Mouse (Mus musculus): Measurements from ENCODE around the gene Tmem88. TPM values are rescaled to one million over a fixed set of nuclear protein-coding genes. Genes with fewer than 3 reads are reported as not detected.
A peak's percentile ranks its signal among the peaks of the same experiment; 100 is the strongest.

The Tmem88 gene
- polyA plus RNA-seq (2014; fragmentation: Nextera tagmentation; extraction: Ambion mirVana), result 37.5 and 39.1 TPM in 2 replicates

DNA sequence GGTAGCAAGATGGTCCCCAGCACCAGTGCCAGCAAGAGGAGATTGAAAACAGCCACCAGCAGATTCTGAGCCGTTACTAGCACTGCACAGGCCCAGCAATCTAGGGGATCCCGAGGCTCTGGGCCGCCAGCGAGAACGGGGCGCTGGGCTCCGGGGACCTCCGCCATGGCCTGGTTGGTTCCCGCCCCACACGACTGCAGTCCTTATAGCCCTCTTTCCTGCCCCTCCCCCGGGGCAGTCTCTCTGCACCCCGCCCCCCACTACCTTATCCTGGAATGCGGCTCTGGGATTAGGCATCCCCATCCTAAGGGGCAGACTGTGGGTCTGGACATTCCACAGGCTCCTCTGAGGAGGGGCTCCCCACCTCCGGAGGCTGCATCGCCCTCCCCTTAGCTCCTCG lies at the start of gene Tmem88:
Gene Tmem88 (minus strand): TSS at position 176 of the 400 bp plus-strand sequence.
- DNase-seq (peak; percentile 64), ATAC-seq (ENCODE audit: insufficient read depth) (no peak)
- Histone ChIP-seq H3K27ac (ENCODE audit: low read depth) (peak within 1 kb of the TSS; percentile 77), H3K36me3 (ENCODE audit: insufficient read depth) (peaks cover 42% of the 10 kb centered on the region), H3K4me3 (ENCODE audit: low read depth, low read length) (peak within 1 kb of the TSS; percentile 66), H3K9me3 (ENCODE audit: low read depth, low read length) (no peaks in the 10 kb centered on the region), H3K4me2 (peak within 1 kb of the TSS; percentile 73), H3K4me1 (ENCODE audit: insufficient read depth) (peaks cover 2% of the 10 kb centered on the region), H3K27me3 (ENCODE audit: insufficient read depth, low read length) (no peaks in the 10 kb centered on the region), H3K9ac (peak within 1 kb of the TSS; percentile 86)
- TF ChIP-seq CTCF (IDR thresholded peaks at IDR 0.05; ENCODE audit: low read depth), result no peak
- 9% methylated on average over 16 of the region's 16 CpGs for WGBS

DNA sequence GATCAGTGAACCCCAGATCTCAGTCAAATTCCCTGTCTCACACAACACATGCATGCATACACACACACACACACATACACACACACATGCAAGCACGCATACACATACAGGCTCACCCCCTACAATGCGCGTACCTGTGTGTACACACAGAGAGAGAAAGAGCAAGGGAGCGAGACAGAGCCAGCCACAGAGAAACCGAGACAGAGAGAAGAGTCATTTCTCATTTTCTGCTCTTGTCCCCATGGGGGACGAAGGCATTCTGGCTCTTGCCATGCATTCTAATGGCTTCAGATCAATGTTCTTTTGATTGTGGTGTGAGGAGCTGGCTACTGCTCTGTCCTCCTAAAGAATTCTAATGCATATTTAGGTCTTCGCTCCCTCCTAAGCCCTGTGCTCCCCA lies 49.3 kb upstream of the Tmem88 start:
- H3K4me2 ChIP-seq, result no peak overlapping the region
- no peak overlapping the region for H3K27ac ChIP-seq (ENCODE audit: low read depth)
- TF ChIP-seq CTCF (IDR thresholded peaks at IDR 0.05; ENCODE audit: low read depth), result no peak
- H3K9ac ChIP-seq, result no peak overlapping the region
- H3K4me3 ChIP-seq (ENCODE audit: low read depth, low read length), result no peak overlapping the region
- peaks cover 8% of the 10 kb centered on the region for H3K4me1 ChIP-seq (ENCODE audit: insufficient read depth)
- H3K9me3 ChIP-seq (ENCODE audit: low read depth, low read length), result no peaks in the 10 kb centered on the region
- H3K27me3 ChIP-seq (ENCODE audit: insufficient read depth, low read length), result no peaks in the 10 kb centered on the region
- DNase-seq (no peak), ATAC-seq (ENCODE audit: insufficient read depth) (no peak)
- no peaks in the 10 kb centered on the region for H3K36me3 ChIP-seq (ENCODE audit: insufficient read depth)
- 92% methylated on average over 7 of the region's 7 CpGs for WGBS

DNA sequence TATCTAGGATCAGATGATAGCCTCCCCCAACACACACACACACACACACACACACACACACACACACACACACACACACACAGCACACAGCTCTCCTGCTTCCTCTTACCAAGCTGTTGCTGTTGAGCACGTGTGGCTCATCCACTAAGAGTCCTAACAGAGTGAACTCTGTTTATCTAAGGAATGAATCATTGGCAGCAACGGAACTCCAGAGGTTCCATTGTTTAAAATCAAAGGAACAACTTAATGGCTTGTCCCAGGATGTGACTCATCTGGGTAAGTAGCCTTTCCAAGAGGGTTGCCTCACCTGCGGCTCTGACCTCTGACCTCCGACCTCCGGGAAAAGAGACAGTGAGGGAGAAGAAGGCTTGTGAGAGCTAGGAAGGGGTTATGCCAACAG lies 45.3 kb upstream of the Tmem88 start:
- H3K27ac ChIP-seq (ENCODE audit: low read depth), result peak overlapping the region; percentile 5; the same call in 1 of the 2 replicates
- H3K4me1 ChIP-seq (ENCODE audit: insufficient read depth), result peaks cover 6% of the 10 kb centered on the region
- no peak overlapping the region for H3K4me2 ChIP-seq
- DNase-seq (peak; percentile 77), ATAC-seq (ENCODE audit: insufficient read depth) (peak; percentile 86)
- TF ChIP-seq CTCF (IDR thresholded peaks at IDR 0.05; ENCODE audit: low read depth), result no peak
- no peak overlapping the region for H3K9ac ChIP-seq
- H3K27me3 ChIP-seq (ENCODE audit: insufficient read depth, low read length), result no peaks in the 10 kb centered on the region
- 11% methylated on average over 5 of the region's 5 CpGs for WGBS
- no peaks in the 10 kb centered on the region for H3K9me3 ChIP-seq (ENCODE audit: low read depth, low read length)
- no peaks in the 10 kb centered on the region for H3K36me3 ChIP-seq (ENCODE audit: insufficient read depth)
- H3K4me3 ChIP-seq (ENCODE audit: low read depth, low read length), result no peak overlapping the region

DNA sequence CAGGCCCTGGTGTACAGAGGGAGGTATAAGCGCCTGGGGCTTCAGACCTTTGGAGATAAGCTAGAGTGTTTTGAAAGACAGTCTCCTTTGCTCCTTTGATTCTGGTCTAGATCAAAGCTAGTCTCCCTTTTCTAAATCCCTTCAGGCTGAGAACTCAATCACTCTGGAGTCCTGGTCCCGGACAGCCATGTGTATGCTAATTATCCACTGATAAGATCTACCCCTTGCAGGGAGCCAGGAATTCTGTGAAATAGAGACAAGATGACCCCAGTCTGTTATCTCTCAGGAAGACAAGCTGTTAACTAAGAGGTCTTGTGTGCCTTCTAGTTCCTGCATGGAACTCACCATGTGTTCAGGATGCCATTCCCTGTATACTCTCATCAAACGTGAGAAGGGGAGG lies 39.3 kb upstream of the Tmem88 start:
- DNase-seq (no peak), ATAC-seq (ENCODE audit: insufficient read depth) (no peak)
- no peak overlapping the region for H3K9ac ChIP-seq
- no peak overlapping the region for H3K4me2 ChIP-seq
- TF ChIP-seq CTCF (IDR thresholded peaks at IDR 0.05; ENCODE audit: low read depth), result no peak
- H3K9me3 ChIP-seq (ENCODE audit: low read depth, low read length), result no peaks in the 10 kb centered on the region
- no peak overlapping the region for H3K27ac ChIP-seq (ENCODE audit: low read depth)
- WGBS, result 29% methylated on average over 3 of the region's 3 CpGs
- no peak overlapping the region for H3K4me3 ChIP-seq (ENCODE audit: low read depth, low read length)
- H3K36me3 ChIP-seq (ENCODE audit: insufficient read depth), result no peaks in the 10 kb centered on the region
- H3K27me3 ChIP-seq (ENCODE audit: insufficient read depth, low read length), result no peaks in the 10 kb centered on the region
- no peaks in the 10 kb centered on the region for H3K4me1 ChIP-seq (ENCODE audit: insufficient read depth)

DNA sequence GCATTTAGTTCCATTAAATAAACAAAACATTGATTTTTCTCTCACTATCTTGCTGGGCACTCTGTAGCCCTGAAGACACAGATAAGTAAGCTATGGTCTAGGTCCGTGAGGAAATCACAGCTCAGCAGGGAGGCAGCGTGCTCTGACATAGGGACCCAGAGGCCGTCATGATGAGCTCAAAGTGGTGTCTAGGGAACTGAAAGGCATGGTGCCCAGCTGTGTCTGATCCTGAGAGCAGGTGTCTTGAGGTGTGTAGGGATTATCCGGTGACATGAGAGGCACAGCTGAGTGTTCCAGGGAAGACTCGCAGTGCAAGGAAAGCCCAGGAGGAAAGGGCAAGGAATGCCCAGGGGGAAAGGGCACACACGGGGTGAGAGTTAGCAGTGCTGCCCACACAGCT lies 35.2 kb upstream of the Tmem88 start:
- no peak overlapping the region for H3K4me2 ChIP-seq
- 46% methylated on average over 6 of the region's 6 CpGs for WGBS
- ATAC-seq (ENCODE audit: insufficient read depth) (no peak), DNase-seq (no peak)
- no peak for TF ChIP-seq CTCF (IDR thresholded peaks at IDR 0.05; ENCODE audit: low read depth)
- H3K9ac ChIP-seq, result no peak overlapping the region
- H3K9me3 ChIP-seq (ENCODE audit: low read depth, low read length), result no peaks in the 10 kb centered on the region
- no peak overlapping the region for H3K4me3 ChIP-seq (ENCODE audit: low read depth, low read length)
- no peaks in the 10 kb centered on the region for H3K27me3 ChIP-seq (ENCODE audit: insufficient read depth, low read length)
- H3K27ac ChIP-seq (ENCODE audit: low read depth), result no peak overlapping the region
- no peaks in the 10 kb centered on the region for H3K4me1 ChIP-seq (ENCODE audit: insufficient read depth)
- H3K36me3 ChIP-seq (ENCODE audit: insufficient read depth), result no peaks in the 10 kb centered on the region

DNA sequence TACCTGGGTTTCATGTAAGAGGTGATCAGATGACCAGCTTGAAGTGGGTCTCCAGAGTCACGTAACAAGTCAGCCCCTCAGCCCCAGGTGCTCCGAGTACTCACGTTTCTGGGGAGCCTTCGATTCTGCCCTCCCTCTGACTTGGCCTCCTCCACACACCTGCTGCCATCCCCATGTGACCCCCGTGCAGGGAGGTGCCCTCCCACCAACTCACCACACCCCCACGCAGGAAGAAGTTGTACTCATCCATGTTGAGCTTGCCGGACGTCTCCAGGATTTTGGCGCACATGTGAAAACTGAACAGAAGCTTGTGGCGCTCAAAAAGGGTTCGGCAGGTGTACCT lies 34.6 kb upstream of the Tmem88 start:
- no peaks in the 10 kb centered on the region for H3K9me3 ChIP-seq (ENCODE audit: low read depth, low read length)
- H3K36me3 ChIP-seq (ENCODE audit: insufficient read depth), result no peaks in the 10 kb centered on the region
- ATAC-seq (ENCODE audit: insufficient read depth), result no peak
- H3K27ac ChIP-seq (ENCODE audit: low read depth), result no peak overlapping the region
- no peak for TF ChIP-seq CTCF (IDR thresholded peaks at IDR 0.05; ENCODE audit: low read depth)
- no peak overlapping the region for H3K4me3 ChIP-seq (ENCODE audit: low read depth, low read length)
- no peaks in the 10 kb centered on the region for H3K27me3 ChIP-seq (ENCODE audit: insufficient read depth, low read length)
- WGBS, result 59% methylated on average over 11 of the region's 11 CpGs
- no peak for DNase-seq
- H3K4me1 ChIP-seq (ENCODE audit: insufficient read depth), result no peaks in the 10 kb centered on the region
- H3K4me2 ChIP-seq, result no peak overlapping the region
- H3K9ac ChIP-seq, result no peak overlapping the region

DNA sequence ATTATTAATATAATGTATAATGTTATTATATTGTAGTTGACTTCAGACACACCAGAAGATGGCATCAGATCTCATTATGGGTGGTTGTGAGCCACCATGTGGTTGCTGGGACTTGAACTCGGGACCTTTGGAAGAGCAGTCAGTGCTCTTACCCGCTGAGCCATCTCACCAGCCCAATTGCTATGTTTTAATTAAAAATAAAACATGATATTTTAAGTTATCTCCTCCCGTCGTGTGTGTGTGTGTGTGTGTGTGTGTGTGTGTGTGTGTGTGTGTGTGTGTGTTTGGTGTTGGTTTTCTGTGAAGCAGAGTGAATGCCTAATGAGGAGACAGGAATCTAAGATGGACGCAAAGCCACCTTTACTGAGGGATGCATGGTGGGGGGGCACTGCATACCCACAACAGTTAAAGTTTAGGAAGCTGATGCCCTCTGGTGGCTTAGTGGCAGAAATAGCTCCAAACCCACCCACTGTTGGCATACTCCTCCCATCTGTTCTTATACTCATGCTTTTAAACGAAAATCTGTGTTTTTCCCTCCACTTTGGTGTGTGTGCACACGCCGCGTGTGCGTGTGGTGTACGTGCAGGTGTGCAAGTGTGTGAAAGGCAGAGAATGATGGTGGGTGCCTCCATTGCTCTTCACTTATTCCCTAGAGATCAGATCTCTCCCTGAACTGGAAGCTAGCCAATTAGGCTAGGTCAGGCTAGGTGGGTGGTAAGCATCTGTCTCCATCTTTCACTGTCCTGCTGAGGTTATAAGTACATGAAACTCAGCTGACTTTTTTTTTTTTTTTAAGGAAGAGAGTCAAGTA lies 34.0 kb upstream of the Tmem88 start:
- H3K4me3 ChIP-seq (ENCODE audit: low read depth, low read length), result no peak overlapping the region
- H3K9me3 ChIP-seq (ENCODE audit: low read depth, low read length), result no peaks in the 10 kb centered on the region
- H3K36me3 ChIP-seq (ENCODE audit: insufficient read depth), result no peaks in the 10 kb centered on the region
- ATAC-seq (ENCODE audit: insufficient read depth) (peak; percentile 74), DNase-seq (peak; percentile 94)
- WGBS, result 33% methylated on average over 11 of the region's 11 CpGs
- H3K4me1 ChIP-seq (ENCODE audit: insufficient read depth), result no peaks in the 10 kb centered on the region
- H3K4me2 ChIP-seq, result peak overlapping the region; percentile 42
- H3K9ac ChIP-seq, result no peak overlapping the region
- no peaks in the 10 kb centered on the region for H3K27me3 ChIP-seq (ENCODE audit: insufficient read depth, low read length)
- H3K27ac ChIP-seq (ENCODE audit: low read depth), result no peak overlapping the region
- peak; percentile 91 for TF ChIP-seq CTCF (IDR thresholded peaks at IDR 0.05; ENCODE audit: low read depth)
